Mouse (Mus musculus) neural tube, embryonic 10.5 days (tissue): ENCODE measurements around the gene Macrod2.

Source experiments
- DNase-seq: peaks from one replicate; pipeline ENCODE4 v3.0.0-alpha.2; 2017; ENCODE audit warnings: low spot score; ENCODE audit errors: extremely low spot score

Gene Macrod2

GRCm38 (mm10) chr2:142303098-142303911 is 1908.2 kb downstream of the Macrod2 start:
- DNase-seq = no peak

- no peak for DNase-seq
Observed at GRCm38 (mm10) chr2:142303912-142304182, 1908.7 kb downstream of the Macrod2 start.

- DNase-seq = no peak
Observed at GRCm38 (mm10) chr2:142323158-142323557, 1928.0 kb downstream of the Macrod2 start.

GRCm38 (mm10) chr2:142326737-142327136 is 1931.6 kb downstream of the Macrod2 start:
- DNase-seq = no peak

- no peak for DNase-seq
Observed at GRCm38 (mm10) chr2:142329761-142330160, 1934.7 kb downstream of the Macrod2 start.

GRCm38 (mm10) chr2:142334441-142335102 is 1939.5 kb downstream of the Macrod2 start:
- peak; percentile 68 for DNase-seq

- DNase-seq = peak; percentile 17
Observed at GRCm38 (mm10) chr2:142335103-142335999, 1940.2 kb downstream of the Macrod2 start.

GRCm38 (mm10) chr2:142344021-142344420 is 1948.9 kb downstream of the Macrod2 start:
- no peak for DNase-seq

GRCm38 (mm10) chr2:142344758-142345157 is 1949.6 kb downstream of the Macrod2 start:
- DNase-seq = no peak

GRCm38 (mm10) chr2:142349805-142350204 is 1954.7 kb downstream of the Macrod2 start:
- DNase-seq = no peak

- no peak for DNase-seq
Observed at GRCm38 (mm10) chr2:142362888-142363287, 1967.8 kb downstream of the Macrod2 start.

- DNase-seq = no peak
Observed at GRCm38 (mm10) chr2:142373978-142374377, 1978.9 kb downstream of the Macrod2 start.

- DNase-seq = no peak
Observed at GRCm38 (mm10) chr2:142380563-142380962, 1985.5 kb downstream of the Macrod2 start.

- no peak for DNase-seq
Observed at GRCm38 (mm10) chr2:142381081-142381579, 1986.0 kb downstream of the Macrod2 start.

GRCm38 (mm10) chr2:142393546-142393945 is 1998.4 kb downstream of the Macrod2 start:
- no peak for DNase-seq

- no peak for DNase-seq
Observed at GRCm38 (mm10) chr2:142399490-142399889, 2004.4 kb downstream of the Macrod2 start.

GRCm38 (mm10) chr2:142400781-142401180 is 2005.7 kb downstream of the Macrod2 start:
- DNase-seq = no peak

- no peak for DNase-seq
Observed at GRCm38 (mm10) chr2:142401359-142401758, 2006.2 kb downstream of the Macrod2 start.

- DNase-seq = no peak
Observed at GRCm38 (mm10) chr2:142403394-142403793, 2008.3 kb downstream of the Macrod2 start.

- DNase-seq = peak; percentile 30
Observed at GRCm38 (mm10) chr2:142404321-142404720, 2009.2 kb downstream of the Macrod2 start.

GRCm38 (mm10) chr2:142407341-142407740 is 2012.2 kb downstream of the Macrod2 start:
- DNase-seq = no peak

- no peak for DNase-seq
Observed at GRCm38 (mm10) chr2:142410124-142410523, 2015.0 kb downstream of the Macrod2 start.
